Mouse (Mus musculus) C2C12 (cell line): ENCODE results near the gene Ifngr2. TPM values are rescaled to one million over a fixed set of nuclear protein-coding genes. Genes with fewer than 3 reads are reported as not detected.

Source experiments
- H3K27me3 ChIP-seq: one replicate; pipeline ENCODE4 v1.6.1; 2011; ENCODE audit not compliant: control insufficient read depth, insufficient read depth, insufficient read length
- H3K36me3 ChIP-seq: one replicate; pipeline ENCODE4 v1.6.1; 2011; ENCODE audit not compliant: control insufficient read depth, insufficient read depth
- H3K4me3 ChIP-seq: one replicate; pipeline ENCODE4 v1.5.1; 2011; ENCODE audit warnings: mild to moderate bottlenecking, control low read depth; ENCODE audit not compliant: poor library complexity, insufficient read depth, severe bottlenecking
- H3K79me2 ChIP-seq: one replicate; pipeline ENCODE4 v1.6.1; 2011; ENCODE audit not compliant: control insufficient read depth, insufficient read depth
- H3K79me3 ChIP-seq: one replicate; pipeline ENCODE4 v1.6.1; 2011; ENCODE audit warnings: low read depth, control low read depth
- H3ac ChIP-seq: one replicate; pipeline ENCODE3; 2011; ENCODE audit warnings: low read depth; ENCODE audit not compliant: control insufficient read depth, insufficient read length
- CEBPB ChIP-seq: IDR thresholded peaks from one replicate; pipeline ENCODE4 v1.6.1; 2011; ENCODE audit warnings: low read depth, mild to moderate bottlenecking, control low read depth, moderate library complexity
- CTCF ChIP-seq: IDR thresholded peaks from one replicate; pipeline ENCODE4 v1.5.1; 2011; ENCODE audit not compliant: control insufficient read depth, insufficient read depth, insufficient read length
- FOSL1 ChIP-seq: IDR thresholded peaks from one replicate; pipeline ENCODE4 v1.8.0; 2011; ENCODE audit warnings: mild to moderate bottlenecking, low read length; ENCODE audit not compliant: poor library complexity, insufficient read depth, severe bottlenecking
- MAX ChIP-seq: IDR thresholded peaks from one replicate; pipeline ENCODE4 v1.6.1; 2011; ENCODE audit warnings: mild to moderate bottlenecking, control low read depth
- MYOD1 ChIP-seq: IDR thresholded peaks from one replicate; pipeline ENCODE4 v1.6.1; 2011; ENCODE audit warnings: low read depth; ENCODE audit not compliant: control insufficient read depth, insufficient read length
- MYOG ChIP-seq: IDR thresholded peaks from one replicate; pipeline ENCODE4 v1.6.1; 2011; ENCODE audit not compliant: control insufficient read depth, insufficient read length; ENCODE audit errors: extremely low read depth
- USF1 ChIP-seq: IDR thresholded peaks from one replicate; pipeline ENCODE4 v1.6.1; 2011; ENCODE audit warnings: low read depth, mild to moderate bottlenecking, control low read depth, moderate library complexity
- long read RNA-seq, 2 experiments: library from polyadenylated mRNA; unstranded; transcript quantifications; one replicate each; pipeline ENCODE4 v2.0.0; 2019 to 2020
- polyA plus RNA-seq: library from polyadenylated mRNA; unstranded; fragments of >200 nt; fragmentation: generic; extraction: Trizol; gene quantifications from one replicate; pipeline ENCODE4 v1.2.1, GENCODE M21; 2012; ENCODE audit warnings: missing spikeins

Ifngr2 gene
- 9.1 TPM for polyA plus RNA-seq
- long read RNA-seq, experiment 1, transcript Ifngr2-201 (7 exons, 3,708 nt) = major isoform, 49 of 59 reads
- long read RNA-seq, experiment 1, partial matches to known transcripts = 2 of 59 reads
- long read RNA-seq, experiment 1, other reads (novel, unspliced or antisense) = 8 of 59 reads
- long read RNA-seq, experiment 2, transcript Ifngr2-201 (7 exons, 3,708 nt) = major isoform, 105 of 114 reads
- long read RNA-seq, experiment 2, partial matches to known transcripts = 0 of 114 reads
- long read RNA-seq, experiment 2, other reads (novel, unspliced or antisense) = 9 of 114 reads

DNA sequence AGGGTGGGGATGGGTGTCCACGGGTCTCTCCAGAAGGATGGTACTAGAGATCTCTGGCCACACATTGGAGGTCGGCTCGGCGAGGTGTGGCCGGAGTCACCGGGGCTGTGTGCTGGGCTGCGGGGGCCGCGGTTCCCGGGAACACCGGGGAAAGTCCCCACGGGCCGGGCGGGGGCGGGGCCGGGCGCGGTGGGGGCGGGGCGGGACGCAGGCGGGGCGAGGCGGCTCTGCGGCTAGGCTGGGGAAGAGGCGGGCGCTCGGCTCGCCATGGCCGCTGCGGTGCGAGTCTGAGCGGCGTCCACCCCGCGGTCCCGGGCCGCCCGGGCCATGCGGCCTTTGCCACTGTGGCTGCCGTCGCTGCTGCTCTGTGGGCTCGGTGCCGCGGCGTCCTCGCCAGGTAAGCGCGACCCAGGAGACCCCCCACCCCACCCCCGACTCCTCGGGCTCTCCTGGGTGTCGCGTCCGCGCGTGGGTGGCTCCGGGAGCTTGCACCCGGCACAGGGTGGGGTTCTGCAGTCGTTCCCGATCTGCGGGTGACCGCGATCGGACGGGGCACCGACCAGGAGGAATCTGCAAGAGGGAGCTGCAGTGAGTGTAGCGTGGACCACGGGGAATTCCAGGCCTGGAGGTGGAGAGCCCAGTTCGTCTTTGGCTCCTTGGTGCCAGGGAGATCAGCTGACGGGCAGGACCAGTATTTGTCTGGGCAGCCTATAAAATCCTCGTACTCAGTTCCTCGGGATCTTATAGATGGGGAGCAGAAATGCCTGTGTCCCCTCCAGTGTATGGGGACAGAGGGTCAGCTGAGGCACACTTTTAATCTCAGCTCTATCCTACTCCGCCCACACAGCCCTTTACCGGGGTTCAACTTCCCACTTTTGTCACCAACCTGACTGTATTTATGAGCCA, at the start of gene Ifngr2:
TSS of gene Ifngr2 (plus strand) at position 237 of the 906 bp plus-strand sequence.
- H3ac ChIP-seq = peak within 1 kb of the TSS; percentile 69
- peak within 1 kb of the TSS; percentile 59 for H3K4me3 ChIP-seq
- peaks cover 6% of the 10 kb centered on the region for H3K79me3 ChIP-seq
- no peaks in the 10 kb centered on the region for H3K36me3 ChIP-seq
- H3K79me2 ChIP-seq = peaks cover 22% of the 10 kb centered on the region
- H3K27me3 ChIP-seq = no peaks in the 10 kb centered on the region
- TF ChIP-seq MYOG (no peak), CEBPB (no peak), USF1 (no peak), MAX (no peak)

DNA sequence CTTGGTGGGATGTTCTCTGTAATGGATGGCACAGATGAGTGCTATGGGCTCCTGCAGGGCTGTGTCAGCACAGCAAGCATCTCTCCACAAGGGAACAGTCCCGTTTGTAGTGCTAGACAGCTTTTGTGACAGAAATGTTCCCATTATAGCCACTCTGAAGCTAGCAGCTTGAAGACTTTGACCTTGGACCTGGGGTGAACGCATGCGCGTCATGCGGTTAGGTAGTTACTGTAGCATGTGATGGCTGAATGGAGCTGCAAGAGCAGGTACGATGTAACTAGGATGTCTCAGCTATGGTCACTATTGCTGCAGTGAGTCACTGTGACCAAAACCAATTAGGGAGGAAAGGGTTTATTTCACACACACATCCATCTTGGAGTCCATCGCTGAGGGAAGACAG, 48.8 kb upstream of the Ifngr2 start:
- H3K36me3 ChIP-seq = peaks cover 67% of the 10 kb centered on the region
- H3K79me2 ChIP-seq = no peaks in the 10 kb centered on the region
- H3K27me3 ChIP-seq = no peaks in the 10 kb centered on the region
- TF ChIP-seq MYOG = no peak
- TF ChIP-seq MYOD1 = no peak
- no peak for TF ChIP-seq CTCF
- TF ChIP-seq FOSL1 = no peak
- no peak for TF ChIP-seq MAX
- no peak for TF ChIP-seq USF1
- no peak for TF ChIP-seq CEBPB
- no peak overlapping the region for H3K4me3 ChIP-seq
- no peak overlapping the region for H3ac ChIP-seq
- H3K79me3 ChIP-seq = no peaks in the 10 kb centered on the region

DNA sequence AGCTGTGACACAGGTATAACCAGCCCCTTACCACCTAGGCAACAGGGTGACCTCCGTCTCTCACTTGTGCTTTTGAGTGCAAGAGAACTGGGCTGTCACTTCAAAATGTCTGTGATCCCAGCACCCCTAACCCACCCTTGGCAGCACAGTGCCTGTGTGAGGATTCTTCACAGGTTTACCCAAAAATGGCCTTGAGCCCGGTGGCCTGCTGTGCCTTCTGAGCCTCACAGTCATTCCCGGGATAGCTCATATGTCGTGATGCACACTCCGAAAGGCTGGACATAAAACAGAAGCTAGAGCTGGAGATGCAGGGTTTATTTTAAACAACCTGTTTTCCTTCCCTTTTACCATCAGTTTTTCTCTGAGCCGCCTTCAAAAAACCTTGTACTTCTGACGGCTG, 42.2 kb upstream of the Ifngr2 start:
- Histone ChIP-seq H3K36me3 (peaks cover 45% of the 10 kb centered on the region), H3K4me3 (no peak overlapping the region), H3K79me2 (no peaks in the 10 kb centered on the region)

DNA sequence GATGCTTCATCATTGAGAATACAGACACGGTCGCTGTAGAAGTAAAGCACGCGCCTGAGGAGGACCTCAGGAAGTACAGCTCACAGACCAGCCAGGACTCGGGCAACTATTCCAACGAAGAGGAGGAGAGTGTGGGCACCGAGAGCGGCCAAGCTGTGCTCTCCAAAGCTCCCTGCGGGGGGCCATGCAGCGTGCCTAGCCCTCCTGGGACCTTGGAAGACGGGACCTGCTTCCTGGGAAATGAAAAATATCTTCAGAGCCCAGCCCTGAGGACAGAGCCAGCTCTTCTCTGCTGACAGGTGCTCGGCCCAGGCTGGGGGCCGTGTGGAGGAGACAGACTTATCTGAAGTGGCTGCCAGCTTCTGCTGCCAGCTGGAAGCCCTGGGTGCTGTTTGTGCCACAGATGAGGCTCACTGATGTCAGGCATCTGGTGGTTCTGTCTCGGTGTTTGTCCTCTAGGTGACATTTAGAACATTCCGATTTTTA, 41.7 kb upstream of the Ifngr2 start:
- Histone ChIP-seq H3K36me3 (peaks cover 41% of the 10 kb centered on the region), H3K4me3 (no peak overlapping the region)

More for the DNA sequence above, 42.2 kb upstream of the Ifngr2 start:
- no peak overlapping the region for H3ac ChIP-seq
- no peaks in the 10 kb centered on the region for H3K27me3 ChIP-seq
- TF ChIP-seq USF1 (no peak), FOSL1 (no peak), CEBPB (no peak), MAX (no peak), MYOD1 (no peak), CTCF (no peak)
- no peaks in the 10 kb centered on the region for H3K79me3 ChIP-seq

DNA sequence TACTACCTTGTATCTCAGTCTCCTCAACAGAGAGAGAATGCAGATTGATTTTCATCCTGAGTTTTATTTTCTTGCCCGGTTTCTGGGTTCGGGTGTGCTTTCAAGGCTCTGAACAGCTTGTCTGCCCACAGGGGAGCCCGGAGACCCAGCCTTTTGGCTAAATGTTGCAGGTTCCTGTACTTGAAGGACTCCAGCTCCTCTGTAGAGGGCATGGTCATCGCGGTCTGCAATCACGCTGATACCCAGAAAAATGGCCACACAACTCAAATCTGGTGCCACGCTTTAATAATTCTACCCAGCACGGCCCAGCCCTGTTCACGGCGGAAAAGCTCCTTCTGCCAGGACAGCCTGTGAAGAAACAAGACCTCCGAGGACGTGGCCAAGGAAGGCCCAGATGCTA, 40.5 kb upstream of the Ifngr2 start:
- Histone ChIP-seq H3K79me3 (no peaks in the 10 kb centered on the region), H3K4me3 (no peak overlapping the region), H3K36me3 (peaks cover 33% of the 10 kb centered on the region), H3ac (no peak overlapping the region), H3K27me3 (no peaks in the 10 kb centered on the region), H3K79me2 (no peaks in the 10 kb centered on the region)
- TF ChIP-seq MYOG (no peak), CTCF (no peak), MAX (no peak), MYOD1 (no peak), USF1 (no peak), FOSL1 (no peak), CEBPB (no peak)

More for the DNA sequence above, 41.7 kb upstream of the Ifngr2 start:
- H3K79me3 ChIP-seq = no peaks in the 10 kb centered on the region
- no peak overlapping the region for H3ac ChIP-seq
- TF ChIP-seq MYOG (no peak), FOSL1 (no peak), MYOD1 (no peak), CEBPB (no peak), USF1 (no peak), MAX (no peak), CTCF (no peak)
- H3K27me3 ChIP-seq = no peaks in the 10 kb centered on the region
- H3K79me2 ChIP-seq = no peaks in the 10 kb centered on the region

DNA sequence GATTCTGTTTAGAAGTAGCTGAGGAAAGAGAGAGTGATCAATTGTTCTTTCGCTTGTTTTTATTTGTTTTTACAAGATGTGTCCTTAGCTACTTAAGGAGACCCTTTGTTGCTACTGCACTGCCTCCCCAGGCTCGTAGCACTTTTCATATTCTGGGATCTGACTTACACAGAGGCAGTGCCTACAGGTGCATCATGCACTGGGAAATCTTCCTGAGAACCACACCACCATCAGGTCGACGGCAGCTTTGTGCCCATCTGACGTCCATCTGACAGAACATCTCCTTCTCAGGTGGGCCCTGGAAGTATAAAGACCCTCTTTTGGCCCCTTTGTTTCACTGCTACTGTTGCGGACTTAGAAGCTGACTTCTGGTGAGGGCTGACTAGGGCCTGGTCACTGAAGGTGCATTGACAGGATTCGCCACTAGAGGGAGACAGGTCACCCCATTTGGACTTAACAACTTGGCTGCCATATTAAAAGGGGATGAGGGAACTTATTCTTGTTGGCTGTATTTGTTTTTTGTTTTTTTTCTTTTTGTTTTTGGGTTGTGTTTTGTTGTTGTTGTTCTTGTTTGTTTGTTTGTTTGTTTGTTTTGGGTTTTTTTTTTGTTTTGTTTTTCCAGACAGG, 34.6 kb upstream of the Ifngr2 start:
- Histone ChIP-seq H3K36me3 (no peaks in the 10 kb centered on the region), H3K79me3 (no peaks in the 10 kb centered on the region), H3K4me3 (no peak overlapping the region), H3K27me3 (no peaks in the 10 kb centered on the region), H3K79me2 (no peaks in the 10 kb centered on the region), H3ac (no peak overlapping the region)
- TF ChIP-seq CTCF (peak; percentile 48), USF1 (no peak)
